Mouse (Mus musculus): Measurements from ENCODE around the gene Gpc1. TPM values are rescaled to one million over a fixed set of nuclear protein-coding genes. Genes with fewer than 3 reads are reported as not detected.
A peak's percentile ranks its signal among the peaks of the same experiment; 100 is the strongest.

Gpc1 gene
- polyA plus RNA-seq, 1 experiment from 2014 or later: 93.6 TPM

DNA sequence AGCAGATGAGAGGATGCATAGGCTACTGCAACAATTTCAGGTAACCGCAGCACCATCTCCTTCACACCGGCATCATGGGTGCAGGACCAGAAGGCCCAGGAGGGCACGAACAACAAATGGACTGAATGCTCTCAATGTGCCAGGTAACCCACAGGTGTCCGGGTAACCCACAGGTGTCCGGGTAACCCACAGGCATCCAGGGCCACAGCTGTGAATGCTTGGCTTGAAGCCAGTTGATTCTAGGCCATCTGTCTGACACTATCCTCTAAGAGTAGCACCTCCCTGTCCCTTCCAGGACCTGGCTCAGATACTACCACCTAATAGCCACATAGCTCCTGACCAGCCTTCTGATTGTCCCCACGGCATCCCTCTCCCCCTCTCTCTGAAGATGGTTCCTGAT lies 50.5 kb downstream of the Gpc1 start:
- WGBS: 85% methylated on average over 6 of the region's 6 CpGs
- Histone ChIP-seq H3K27ac (replicated peaks) (no peak overlapping the region), H3K4me1 (0 out of 2 replicates have a peak, but pooled peaks cover 3% of the 10 kb centered on the region)

DNA sequence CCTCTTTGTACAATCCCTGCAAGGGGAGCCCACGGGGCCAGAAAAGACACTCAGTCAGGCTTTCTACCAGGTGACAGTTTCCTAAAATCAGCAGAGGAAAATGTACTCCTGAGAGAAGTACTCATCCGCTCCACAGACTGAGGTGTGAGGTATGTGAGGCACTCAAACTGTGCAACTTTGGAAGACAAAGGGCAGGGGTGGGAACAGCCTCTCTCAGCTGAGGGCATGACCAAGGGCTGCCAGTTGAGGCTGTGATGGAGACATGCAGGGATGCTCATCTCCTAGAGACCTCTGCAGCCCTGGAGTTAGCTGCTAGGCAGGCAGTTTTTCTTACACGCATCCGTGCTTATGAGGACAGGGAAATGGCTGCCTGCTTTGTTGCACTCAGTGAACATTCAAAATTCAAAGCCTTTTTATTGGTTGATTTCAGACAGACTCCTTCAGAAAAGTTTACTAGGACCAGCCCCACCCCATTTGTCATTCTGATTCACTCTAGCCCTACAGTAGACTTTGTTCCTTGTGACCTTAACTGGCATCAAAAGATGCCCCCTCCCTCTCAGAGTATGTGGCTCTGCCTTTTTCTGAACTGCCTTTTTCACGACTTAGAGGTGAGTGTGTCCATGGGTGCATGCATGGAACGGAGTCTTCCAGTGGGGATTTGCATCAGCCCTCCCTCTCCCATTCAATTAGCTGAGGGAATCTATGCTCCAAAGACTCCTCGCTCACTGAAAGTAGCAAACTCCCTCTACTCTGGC lies 57.6 kb downstream of the Gpc1 start:
- WGBS: 66% methylated on average over 7 of the region's 7 CpGs
- ATAC-seq (ENCODE audit: insufficient number of reproducible peaks, low FRiP score, low TSS enrichment, low read depth): no peak
- Histone ChIP-seq H3K27ac (replicated peaks) (no peak overlapping the region), H3K4me2 (replicated peaks) (no peak overlapping the region), H3K36me3 (no peaks in the 10 kb centered on the region), H3K4me1 (no peaks in the 10 kb centered on the region), H3K9ac (no peak overlapping the region), H3K4me3 (replicated peaks) (no peak overlapping the region), H3K27me3 (no peaks in the 10 kb centered on the region), H3K9me3 (replicated peaks) (no peaks in the 10 kb centered on the region)

More for the DNA sequence above, 50.5 kb downstream of the Gpc1 start:
- Histone ChIP-seq H3K4me3 (replicated peaks) (no peak overlapping the region), H3K9ac (no peak overlapping the region), H3K27me3 (no peaks in the 10 kb centered on the region), H3K4me2 (replicated peaks) (no peak overlapping the region), H3K36me3 (no peaks in the 10 kb centered on the region), H3K9me3 (replicated peaks) (no peaks in the 10 kb centered on the region)
- no peak for ATAC-seq (ENCODE audit: insufficient number of reproducible peaks, low FRiP score, low TSS enrichment, low read depth)

DNA sequence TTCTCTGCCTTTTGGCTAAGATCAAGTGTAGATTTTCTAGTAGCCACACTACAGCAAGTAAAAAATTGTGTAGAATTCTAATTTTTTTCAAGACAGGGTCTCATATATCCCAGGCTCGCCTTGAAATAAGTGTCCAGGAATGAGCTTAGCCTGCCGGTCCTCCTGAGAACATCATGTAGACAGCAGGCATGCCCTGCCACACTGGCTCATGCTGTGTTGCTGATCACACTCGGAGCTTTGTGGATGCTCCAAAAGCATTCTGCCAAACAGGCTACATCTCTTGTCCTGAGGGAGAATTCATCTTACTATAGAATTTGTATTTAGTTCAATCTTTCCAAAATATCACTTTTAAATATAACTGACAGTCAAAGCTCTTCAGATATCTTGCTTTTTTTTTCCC lies 61.3 kb downstream of the Gpc1 start:
- ATAC-seq (ENCODE audit: insufficient number of reproducible peaks, low FRiP score, low TSS enrichment, low read depth): no peak
- Histone ChIP-seq H3K9me3 (replicated peaks) (no peaks in the 10 kb centered on the region), H3K27me3 (no peaks in the 10 kb centered on the region), H3K36me3 (no peaks in the 10 kb centered on the region), H3K4me1 (no peaks in the 10 kb centered on the region), H3K4me2 (replicated peaks) (no peak overlapping the region), H3K27ac (replicated peaks) (no peak overlapping the region), H3K4me3 (replicated peaks) (no peak overlapping the region), H3K9ac (no peak overlapping the region)
- 59% methylated on average over 3 of the region's 3 CpGs for WGBS

DNA sequence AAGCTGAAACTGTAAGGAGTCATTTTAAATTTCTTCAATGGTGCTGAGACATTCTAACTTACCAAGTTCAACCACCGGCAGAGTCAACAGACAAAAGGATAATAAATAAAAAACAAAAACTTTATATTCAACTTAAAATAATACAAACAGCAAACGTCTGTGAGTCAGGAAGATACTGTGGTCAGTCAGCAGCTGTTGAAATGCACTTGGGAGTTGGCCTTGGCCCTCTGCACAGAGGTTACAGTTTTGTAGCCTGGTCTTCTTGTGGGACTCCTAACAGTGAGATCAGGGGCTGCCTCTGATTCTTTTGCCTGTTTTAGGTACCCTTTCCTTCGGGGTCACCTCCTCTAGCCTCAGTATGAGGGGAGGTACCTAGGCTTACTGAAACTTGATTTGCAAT lies 62.5 kb downstream of the Gpc1 start:
- no peak overlapping the region for H3K9ac ChIP-seq
- no peak for ATAC-seq (ENCODE audit: insufficient number of reproducible peaks, low FRiP score, low TSS enrichment, low read depth)
- H3K9me3 ChIP-seq (replicated peaks): no peaks in the 10 kb centered on the region
- WGBS: 57% methylated on average over 3 of the region's 3 CpGs
- no peaks in the 10 kb centered on the region for H3K36me3 ChIP-seq
- no peak overlapping the region for H3K4me3 ChIP-seq (replicated peaks)
- H3K27me3 ChIP-seq: no peaks in the 10 kb centered on the region
- no peaks in the 10 kb centered on the region for H3K4me1 ChIP-seq
- H3K4me2 ChIP-seq (replicated peaks): no peak overlapping the region
- no peak overlapping the region for H3K27ac ChIP-seq (replicated peaks)

DNA sequence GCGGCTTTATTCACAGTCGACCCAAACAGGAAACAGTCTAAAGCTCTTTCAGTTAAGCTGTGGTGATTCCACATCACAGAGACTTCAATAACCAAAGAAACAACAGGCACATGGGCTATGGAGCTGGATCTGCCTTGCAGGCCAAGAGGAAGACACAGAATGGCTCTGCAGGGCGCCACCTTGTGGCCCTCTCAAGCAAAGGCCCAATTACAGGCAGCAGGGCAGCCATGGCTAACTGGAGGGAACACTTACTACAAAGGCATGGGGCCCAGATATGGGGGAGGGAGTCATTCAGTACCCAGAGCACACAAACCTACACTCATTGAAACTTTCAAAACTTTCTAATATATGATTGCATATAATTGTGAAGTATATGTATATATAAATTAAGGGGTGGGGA lies 63.6 kb downstream of the Gpc1 start:
- Histone ChIP-seq H3K27ac (replicated peaks) (no peak overlapping the region), H3K27me3 (no peaks in the 10 kb centered on the region), H3K9ac (no peak overlapping the region), H3K4me2 (replicated peaks) (no peak overlapping the region), H3K4me1 (no peaks in the 10 kb centered on the region), H3K4me3 (replicated peaks) (no peak overlapping the region), H3K36me3 (no peaks in the 10 kb centered on the region), H3K9me3 (replicated peaks) (no peaks in the 10 kb centered on the region)
- ATAC-seq (ENCODE audit: insufficient number of reproducible peaks, low FRiP score, low TSS enrichment, low read depth): peak; percentile 51; the same call in 1 of the 2 replicates
- 5% methylated on average over 3 of the region's 3 CpGs for whole genome bisulfite sequencing

DNA sequence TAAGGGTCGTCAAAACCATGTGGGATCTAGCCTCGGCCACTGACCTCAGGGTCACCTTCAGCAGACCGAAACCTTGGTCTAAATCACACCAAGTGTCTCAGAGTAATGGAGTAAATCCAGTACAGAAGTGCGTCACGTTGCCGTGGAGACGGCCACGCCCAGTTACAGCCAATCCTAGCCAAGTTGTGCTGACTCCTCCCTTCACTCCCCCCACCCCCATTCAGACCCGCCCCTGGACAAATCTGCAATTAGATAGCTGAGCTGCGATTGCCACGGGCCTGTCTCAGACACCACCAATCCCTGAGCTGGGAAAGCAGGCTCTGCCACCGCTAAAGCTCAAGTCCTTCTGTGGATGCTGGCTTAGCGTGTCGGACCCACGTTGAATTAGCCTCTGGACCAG lies 71.3 kb downstream of the Gpc1 start, which contains the start of gene Ankmy1:
Gene Ankmy1, minus strand, starts transcription at position 121 of the 400 bp plus-strand sequence.
- no peak within 1 kb of the TSS for H3K9ac ChIP-seq

DNA sequence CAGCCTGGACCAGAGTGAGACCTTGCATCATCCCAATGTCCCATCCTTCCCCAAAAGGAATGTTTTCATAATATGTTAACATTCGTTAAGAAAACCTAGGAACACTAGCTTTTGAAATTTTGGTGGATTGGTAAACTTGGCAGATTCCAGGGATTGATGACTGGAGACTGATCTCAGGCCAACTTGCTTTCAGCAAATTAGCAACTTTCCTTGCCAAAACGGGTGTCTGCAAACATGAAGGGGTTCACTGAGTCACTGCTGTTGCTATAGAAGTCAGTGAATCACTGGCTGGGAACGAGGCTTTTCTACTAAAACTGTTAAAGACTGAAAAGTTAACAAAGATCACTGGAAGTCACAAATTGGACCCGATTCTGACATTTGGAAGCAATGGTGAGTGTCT lies 72.2 kb downstream of the Gpc1 start:
- Histone ChIP-seq H3K4me1 (peaks cover 20% of the 10 kb centered on the region), H3K9me3 (replicated peaks) (no peaks in the 10 kb centered on the region), H3K27ac (replicated peaks) (no peak overlapping the region), H3K9ac (no peak overlapping the region), H3K27me3 (peaks cover 8% of the 10 kb centered on the region; the same call in 1 of the 2 replicates), H3K4me2 (replicated peaks) (no peak overlapping the region), H3K4me3 (replicated peaks) (no peak overlapping the region), H3K36me3 (no peaks in the 10 kb centered on the region)
- 62% methylated on average over 4 of the region's 4 CpGs for WGBS
- ATAC-seq (ENCODE audit: insufficient number of reproducible peaks, low FRiP score, low TSS enrichment, low read depth): no peak

More for the DNA sequence above, 71.3 kb downstream of the Gpc1 start, which contains the start of gene Ankmy1:
- peak; percentile 48; the same call in 1 of the 2 replicates for ATAC-seq (ENCODE audit: insufficient number of reproducible peaks, low FRiP score, low TSS enrichment, low read depth)
- under 1% methylated on average over 15 of the region's 15 CpGs for WGBS
- H3K36me3 ChIP-seq: no peaks in the 10 kb centered on the region
- H3K27ac ChIP-seq (replicated peaks): no peak within 1 kb of the TSS
- H3K9me3 ChIP-seq (replicated peaks): no peaks in the 10 kb centered on the region
- peaks cover 8% of the 10 kb centered on the region; the same call in 1 of the 2 replicates for H3K27me3 ChIP-seq
- peak within 1 kb of the TSS; percentile 44 for H3K4me2 ChIP-seq (replicated peaks)
- H3K4me3 ChIP-seq (replicated peaks): peak within 1 kb of the TSS; percentile 25
- peaks cover 16% of the 10 kb centered on the region for H3K4me1 ChIP-seq

DNA sequence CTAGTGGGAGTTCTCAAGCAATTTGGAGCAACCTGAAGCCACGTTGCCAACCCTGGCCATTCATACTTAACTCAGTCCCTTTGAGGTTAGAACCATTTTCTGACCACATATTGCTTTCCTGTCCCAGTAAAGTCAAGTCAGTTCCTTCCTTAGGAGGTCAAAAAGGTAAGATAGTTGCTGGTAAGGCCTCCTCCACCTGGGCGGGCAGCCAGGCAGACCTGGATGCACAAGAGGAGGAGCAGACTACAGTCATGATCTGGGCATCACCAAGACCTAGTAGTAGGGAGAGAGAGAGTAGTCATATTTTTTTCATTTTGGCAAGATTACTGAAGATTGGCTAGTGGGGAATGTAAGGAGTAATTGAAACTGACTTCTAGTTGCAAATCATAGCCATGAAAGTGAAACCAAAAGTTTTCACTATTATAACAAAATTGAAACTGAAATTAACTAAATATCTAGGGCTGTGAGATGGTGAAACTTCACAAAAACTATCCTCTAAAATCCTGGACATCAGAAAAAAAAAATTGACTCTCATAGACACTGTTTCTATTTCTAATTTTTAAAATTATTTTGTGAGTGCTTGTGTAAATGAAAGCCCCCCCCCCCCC lies 74.4 kb downstream of the Gpc1 start:
- peaks cover 7% of the 10 kb centered on the region; the same call in 1 of the 2 replicates for H3K27me3 ChIP-seq
- WGBS: 90% methylated on average over 2 of the region's 2 CpGs
- no peak for ATAC-seq (ENCODE audit: insufficient number of reproducible peaks, low FRiP score, low TSS enrichment, low read depth)

DNA sequence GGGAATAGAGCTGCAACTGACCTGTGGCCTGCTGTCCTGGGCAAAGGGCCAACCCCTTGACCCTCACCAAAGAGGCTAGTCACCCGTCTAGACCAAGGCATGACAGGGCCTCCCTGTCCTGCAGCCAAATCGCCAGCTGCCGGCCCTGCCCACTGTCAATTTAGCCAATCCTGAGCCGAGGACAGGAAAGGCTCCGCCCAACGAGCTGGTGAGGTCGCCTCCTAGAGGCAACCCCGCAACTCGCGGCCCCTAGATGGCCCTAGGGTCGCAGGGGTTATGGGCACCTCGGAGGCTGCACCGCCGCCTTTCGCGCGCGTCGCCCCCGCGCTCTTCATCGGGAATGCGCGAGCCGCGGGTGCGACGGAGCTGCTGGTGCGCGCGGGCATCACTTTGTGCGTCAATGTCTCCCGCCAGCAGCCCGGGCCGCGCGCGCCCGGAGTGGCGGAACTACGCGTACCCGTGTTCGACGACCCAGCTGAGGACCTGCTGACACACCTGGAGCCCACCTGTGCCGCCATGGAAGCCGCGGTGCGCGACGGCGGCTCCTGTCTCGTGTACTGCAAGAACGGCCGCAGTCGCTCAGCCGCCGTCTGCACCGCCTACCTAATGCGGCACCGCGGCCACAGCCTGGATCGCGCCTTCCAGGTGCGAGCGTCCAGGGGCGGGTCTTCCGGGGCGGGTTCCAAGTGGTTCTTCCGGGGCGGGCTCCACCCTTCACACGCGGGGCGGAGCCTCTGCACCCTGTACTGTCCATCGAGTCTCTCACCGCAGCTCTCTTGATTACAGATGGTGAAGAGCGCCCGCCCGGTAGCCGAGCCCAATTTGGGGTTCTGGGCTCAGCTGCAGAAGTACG lies 75.6 kb downstream of the Gpc1 start, which contains the start of gene Dusp28:
Gene Dusp28, plus strand, starts transcription at position 203 of the 853 bp plus-strand sequence.
- peaks cover 39% of the 10 kb centered on the region for H3K4me1 ChIP-seq
- peak within 1 kb of the TSS; percentile 82 for H3K4me3 ChIP-seq (replicated peaks)
- H3K9ac ChIP-seq: peak within 1 kb of the TSS; percentile 53
- H3K27ac ChIP-seq (replicated peaks): peak within 1 kb of the TSS; percentile 91
- under 1% methylated on average over 81 of the region's 81 CpGs for WGBS
- no peaks in the 10 kb centered on the region for H3K27me3 ChIP-seq
- H3K36me3 ChIP-seq: no peaks in the 10 kb centered on the region
- peak within 1 kb of the TSS; percentile 70 for H3K4me2 ChIP-seq (replicated peaks)
- peak; percentile 89 for ATAC-seq (ENCODE audit: insufficient number of reproducible peaks, low FRiP score, low TSS enrichment, low read depth)
- H3K9me3 ChIP-seq (replicated peaks): no peaks in the 10 kb centered on the region

More for the DNA sequence above, 74.4 kb downstream of the Gpc1 start:
- no peaks in the 10 kb centered on the region for H3K9me3 ChIP-seq (replicated peaks)
- peaks cover 30% of the 10 kb centered on the region for H3K4me1 ChIP-seq
- H3K36me3 ChIP-seq: no peaks in the 10 kb centered on the region
- no peak overlapping the region for H3K9ac ChIP-seq
- no peak overlapping the region for H3K27ac ChIP-seq (replicated peaks)
- no peak overlapping the region for H3K4me3 ChIP-seq (replicated peaks)
- no peak overlapping the region for H3K4me2 ChIP-seq (replicated peaks)

DNA sequence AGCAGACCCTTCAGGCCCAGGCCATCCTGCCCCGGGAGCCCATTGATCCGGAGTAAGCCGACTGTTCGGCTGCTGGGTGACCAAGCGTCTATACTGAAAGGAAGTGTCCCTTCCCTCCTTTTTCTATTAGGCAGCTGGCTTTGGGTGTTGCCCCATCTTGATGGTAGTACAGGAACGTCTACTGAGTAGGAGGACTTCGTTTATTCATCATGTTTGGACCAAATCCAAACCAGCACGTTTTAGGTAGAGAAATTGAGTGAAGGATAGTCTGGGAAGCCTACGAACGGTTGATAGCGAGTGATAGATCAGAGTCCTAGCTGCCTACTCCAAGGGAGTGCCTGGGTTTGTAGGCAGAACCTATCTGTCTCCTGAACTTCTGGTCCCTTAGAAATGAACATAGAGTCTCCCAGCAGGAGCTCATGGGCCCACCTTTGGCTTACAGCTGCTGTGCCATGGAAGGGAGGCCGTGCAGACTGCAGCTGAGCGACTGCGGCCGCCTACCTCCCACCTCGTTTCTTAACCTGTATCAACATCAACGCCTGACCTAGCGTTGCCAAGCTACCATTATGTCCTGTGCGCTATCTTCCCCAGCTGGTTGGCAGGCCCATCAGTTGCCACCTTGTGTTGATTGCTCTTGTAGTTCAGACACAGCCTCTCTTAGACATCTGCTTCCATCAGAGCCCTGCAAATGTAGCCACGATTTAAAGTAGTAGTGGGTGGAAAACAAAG lies 76.4 kb downstream of the Gpc1 start:
- peak overlapping the region; percentile 82 for H3K4me3 ChIP-seq (replicated peaks)
- ATAC-seq (ENCODE audit: insufficient number of reproducible peaks, low FRiP score, low TSS enrichment, low read depth): no peak
- WGBS: 46% methylated on average over 20 of the region's 20 CpGs
- H3K27ac ChIP-seq (replicated peaks): peak overlapping the region; percentile 91
- H3K4me1 ChIP-seq: peaks cover 45% of the 10 kb centered on the region
- H3K27me3 ChIP-seq: no peaks in the 10 kb centered on the region
- H3K36me3 ChIP-seq: no peaks in the 10 kb centered on the region
- peak overlapping the region; percentile 70 for H3K4me2 ChIP-seq (replicated peaks)
- H3K9me3 ChIP-seq (replicated peaks): no peaks in the 10 kb centered on the region
- H3K9ac ChIP-seq: peak overlapping the region; percentile 53; the same call in 1 of the 2 replicates

Data from embryonic facial prominence, embryonic 15.5 days (tissue).